ENCODE assay signal across 8 mouse cellular contexts in genomic region chr14:54863501-54864312, GRCm38 (mm10). TPM values are rescaled to one million over a fixed set of nuclear protein-coding genes. Genes with fewer than 3 reads are reported as not detected.
DNase-seq lines count a peak whose midpoint lies in the region; ATAC-seq and TF ChIP-seq lines count a peak whose summit lies in the region.

No protein-coding gene starts in this region.

- no peaks in the 10 kb centered on the region for H3K9me3 ChIP-seq in lung, embryonic 14.5 days (ENCODE audit: low read depth, low read length)

- peak overlapping the region; percentile 84 for H3K4me2 ChIP-seq in lung, embryonic 14.5 days

- H3K27me3 ChIP-seq in lung, embryonic 14.5 days (ENCODE audit: insufficient read depth, low read length), result no peaks in the 10 kb centered on the region

- under 1% methylated on average over 55 of the region's 56 CpGs for WGBS in lung, embryonic 14.5 days

- peak overlapping the region; percentile 90 for H3K4me3 ChIP-seq in lung, embryonic 14.5 days (ENCODE audit: low read depth, low read length)

- peak overlapping the region; percentile 86 for H3K27ac ChIP-seq in lung, embryonic 14.5 days (ENCODE audit: low read depth)

- TF ChIP-seq CTCF in lung, embryonic 14.5 days (IDR thresholded peaks at IDR 0.05; ENCODE audit: low read depth), result 0 out of 2 replicates have a peak, but pooled peaks have one; percentile 15

- DNase-seq in MEL-GATA-1-ER (ENCODE audit: extremely low read depth, low read depth), result peak; percentile 78
- peak; percentile 91 for DNase-seq in cerebellum, adult 9-10 months
- DNase-seq in forelimb bud, embryonic 11.5 days (ENCODE audit: low read depth, low spot score), result peak; percentile 91
- peak; percentile 88 to 93 for DNase-seq in layer of hippocampus, adult 8-10 months (ENCODE audit: low spot score in 2 of 2)
- peak; percentile 97 for DNase-seq in lung, embryonic 14.5 days
- peak; percentile 94 for DNase-seq in testis, postnatal 14 days (ENCODE audit: low spot score)

- no peaks in the 10 kb centered on the region for H3K4me1 ChIP-seq in lung, embryonic 14.5 days (ENCODE audit: insufficient read depth)

- H3K9ac ChIP-seq in lung, embryonic 14.5 days, result peak overlapping the region; percentile 92

- ATAC-seq in hematopoietic stem cell, adult 5-6 weeks (replicated peaks in 1 of 2; ENCODE audit: insufficient read depth in 1 of 2, low FRiP score in 2 of 2, low TSS enrichment in 1 of 2, low read depth in 1 of 2, poor library complexity in 2 of 2, severe bottlenecking in 2 of 2), result peak; percentile 96 to 98
- ATAC-seq in lung, embryonic 14.5 days (ENCODE audit: insufficient read depth), result peak; percentile 100
- ATAC-seq in neutrophil, adult 5-6 weeks (ENCODE audit: extremely low read depth, insufficient number of reproducible peaks, low FRiP score, poor library complexity, severe bottlenecking), result peak; percentile 98

- H3K36me3 ChIP-seq in lung, embryonic 14.5 days (ENCODE audit: insufficient read depth), result no peaks in the 10 kb centered on the region

RNA-seq across cellular contexts. Expression of gene Homez, which starts 7.1 kb away (rescaled TPM):
- 11.3 and 19.1 TPM in 2 replicates for total RNA-seq in hematopoietic stem cell, adult 5-6 weeks (2017)
- total RNA-seq in layer of hippocampus, adult 8-10 months (2022), result 10 to 100 TPM; 20.3 to 33.2 (median 26.2) TPM
- 10.4 and 13.2 TPM in 2 replicates for polyA plus RNA-seq in lung, embryonic 14.5 days (2014; fragmentation: Nextera tagmentation; extraction: Ambion mirVana)
- total RNA-seq in neutrophil, adult 5-6 weeks (2017), result 9.2 and 9.7 TPM in 2 replicates

RNA-seq across cellular contexts. Expression of gene Ppp1r3e, which starts 13.6 kb away (rescaled TPM):
- 2.6 and 3.6 TPM in 2 replicates for total RNA-seq in hematopoietic stem cell, adult 5-6 weeks (2017)
- total RNA-seq in layer of hippocampus, adult 8-10 months (2022), result 10 to 100 TPM; 18.2 to 23.0 (median 22.2) TPM
- 1.5 and 1.6 TPM in 2 replicates for polyA plus RNA-seq in lung, embryonic 14.5 days (2014; fragmentation: Nextera tagmentation; extraction: Ambion mirVana)
- total RNA-seq in neutrophil, adult 5-6 weeks (2017), result 0.47 TPM in 1 of 2 replicates, not detected in the other

RNA-seq across cellular contexts. Expression of gene Bcl2l2, which starts 19.5 kb away (rescaled TPM):
- total RNA-seq in hematopoietic stem cell, adult 5-6 weeks (2017), result 6.1 and 13.1 TPM in 2 replicates
- total RNA-seq in layer of hippocampus, adult 8-10 months (2022), result 100 to 1,000 TPM; 117 to 125 (median 121) TPM
- 3.4 and 3.9 TPM in 2 replicates for polyA plus RNA-seq in lung, embryonic 14.5 days (2014; fragmentation: Nextera tagmentation; extraction: Ambion mirVana)
- total RNA-seq in neutrophil, adult 5-6 weeks (2017), result 3.6 and 6.6 TPM in 2 replicates

RNA-seq across cellular contexts. Expression of gene Gm20521, which starts 19.5 kb away (rescaled TPM):
- not detected in 2 replicates for total RNA-seq in hematopoietic stem cell, adult 5-6 weeks (2017)
- 10 to 100 TPM in 1 of 4 experiments, not detected in 3; 25.6 TPM for total RNA-seq in layer of hippocampus, adult 8-10 months (2022)
- polyA plus RNA-seq in lung, embryonic 14.5 days (2014; fragmentation: Nextera tagmentation; extraction: Ambion mirVana), result not detected in 2 replicates
- total RNA-seq in neutrophil, adult 5-6 weeks (2017), result not detected in 2 replicates

RNA-seq across cellular contexts. Expression of gene Pabpn1, which starts 28.6 kb away (rescaled TPM):
- 268 and 313 TPM in 2 replicates for total RNA-seq in hematopoietic stem cell, adult 5-6 weeks (2017)
- 100 to 1,000 TPM; 260 to 320 (median 270) TPM for total RNA-seq in layer of hippocampus, adult 8-10 months (2022)
- polyA plus RNA-seq in lung, embryonic 14.5 days (2014; fragmentation: Nextera tagmentation; extraction: Ambion mirVana), result 134 and 139 TPM in 2 replicates
- 198 and 209 TPM in 2 replicates for total RNA-seq in neutrophil, adult 5-6 weeks (2017)

Comparison
In these comparisons a context has a peak if more than half of its experiments do, and no peak if none do; other contexts are left out.
1. Peak in every context shown above with its lines: DNase-seq, ATAC-seq, H3K4me3 ChIP-seq and H3K27ac ChIP-seq.